Mouse (Mus musculus) small intestine, adult 2 months (tissue): ENCODE data around the gene Plekho1. TPM values are rescaled to one million over a fixed set of nuclear protein-coding genes. Genes with fewer than 3 reads are reported as not detected.

Experiments
- H3K27ac ChIP-seq: fragments of 200-500 bp; 2 replicates; pipeline ENCODE4 v1.5.1; 2012; ENCODE audit warnings: low read depth, low read length, control low read depth, inconsistent platforms; ENCODE audit not compliant: insufficient read depth
- H3K27me3 ChIP-seq: fragments of 200-500 bp; 2 replicates; pipeline ENCODE4 v1.6.1; 2012; ENCODE audit warnings: mild to moderate bottlenecking, moderate library complexity, low read length, inconsistent platforms; ENCODE audit not compliant: control insufficient read depth, insufficient read depth
- H3K36me3 ChIP-seq: fragments of 200-500 bp; 2 replicates; pipeline ENCODE4 v1.6.1; 2012; ENCODE audit warnings: mild to moderate bottlenecking, low read length, control low read depth, inconsistent platforms; ENCODE audit not compliant: control insufficient read depth, insufficient read depth
- H3K4me1 ChIP-seq: fragments of 200-500 bp; 2 replicates; pipeline ENCODE4 v1.6.1; 2012; ENCODE audit warnings: low read length, inconsistent platforms, mixed read lengths; ENCODE audit not compliant: control insufficient read depth, insufficient read depth, insufficient read length
- H3K4me3 ChIP-seq: fragments of 200-500 bp; 2 replicates; pipeline ENCODE4 v1.5.1; 2012; ENCODE audit warnings: low read depth, mild to moderate bottlenecking, control low read depth, inconsistent platforms, low read length, moderate library complexity
- CTCF ChIP-seq: fragments of 200-500 bp; IDR thresholded peaks from 2 replicates; pipeline ENCODE4 v1.5.1; 2012; ENCODE audit warnings: low read depth, mild to moderate bottlenecking, control low read depth, inconsistent platforms, low read length, moderate library complexity, mixed read lengths; ENCODE audit not compliant: insufficient replicate concordance, insufficient read length; ENCODE audit errors: extremely low read depth
- POLR2A ChIP-seq: fragments of 200-500 bp; IDR thresholded peaks from 2 replicates; pipeline ENCODE4 v1.6.1; 2012; ENCODE audit warnings: low read depth, mild to moderate bottlenecking, control low read depth, inconsistent platforms, low read length, moderate library complexity
- WGBS: fragments of 180-500 bp; shearing (Covaris S2); methylation state at CpG from one replicate; pipeline ENCODE4 v1.1.7; 2018; 5-methylcytosine and 5-hydroxymethylcytosine counted together
- polyA plus RNA-seq: library from polyadenylated mRNA; depleted of rRNA; stranded (reverse); fragments of >200 nt; gene quantifications from 2 replicates; pipeline ENCODE4 v1.2.3, GENCODE M21; 2012

The Plekho1 gene
- polyA plus RNA-seq, 1 experiment, result 31.3 TPM

GRCm38 (mm10) chr3:96038156-96038555, 42.4 kb upstream of the Plekho1 start:
- no peak overlapping the region for H3K4me3 ChIP-seq
- H3K36me3 ChIP-seq, result peaks cover 6% of the 10 kb centered on the region
- no peak overlapping the region for H3K27ac ChIP-seq
- 92% methylated on average over 5 of the region's 5 CpGs for WGBS
- no peak for TF ChIP-seq POLR2A
- no peak for TF ChIP-seq CTCF
- H3K4me1 ChIP-seq, result peaks cover 1% of the 10 kb centered on the region; the same call in 1 of the 2 replicates
- H3K27me3 ChIP-seq, result no peaks in the 10 kb centered on the region

- Histone ChIP-seq H3K27me3 (no peaks in the 10 kb centered on the region), H3K36me3 (peaks cover 5% of the 10 kb centered on the region; the same call in 1 of the 2 replicates), H3K4me3 (no peak overlapping the region), H3K4me1 (peaks cover 4% of the 10 kb centered on the region; the same call in 1 of the 2 replicates), H3K27ac (no peak overlapping the region)
- WGBS, result 92% methylated on average over 6 of the region's 6 CpGs
- TF ChIP-seq CTCF (no peak), POLR2A (no peak)
Measured at GRCm38 (mm10) chr3:96036796-96037195, 41.0 kb upstream of the Plekho1 start.

- Histone ChIP-seq H3K27me3 (no peaks in the 10 kb centered on the region), H3K36me3 (peaks cover 12% of the 10 kb centered on the region), H3K27ac (no peak overlapping the region), H3K4me1 (peaks cover 4% of the 10 kb centered on the region; the same call in 1 of the 2 replicates), H3K4me3 (no peak overlapping the region)
- 33% methylated on average over 4 of the region's 4 CpGs for WGBS
- TF ChIP-seq CTCF (no peak), POLR2A (no peak)
Measured at GRCm38 (mm10) chr3:96033046-96033445, 37.2 kb upstream of the Plekho1 start.

GRCm38 (mm10) chr3:96032652-96033017, 36.8 kb upstream of the Plekho1 start:
- WGBS, result 38% methylated on average over 6 of the region's 6 CpGs
- peaks cover 12% of the 10 kb centered on the region for H3K36me3 ChIP-seq
- H3K4me3 ChIP-seq, result no peak overlapping the region
- no peak overlapping the region for H3K27ac ChIP-seq
- TF ChIP-seq CTCF (no peak), POLR2A (no peak)
- peaks cover 4% of the 10 kb centered on the region; the same call in 1 of the 2 replicates for H3K4me1 ChIP-seq
- no peaks in the 10 kb centered on the region for H3K27me3 ChIP-seq

- TF ChIP-seq POLR2A (no peak), CTCF (no peak)
- peaks cover 12% of the 10 kb centered on the region for H3K36me3 ChIP-seq
- H3K27me3 ChIP-seq, result no peaks in the 10 kb centered on the region
- no peak overlapping the region for H3K4me3 ChIP-seq
- H3K27ac ChIP-seq, result no peak overlapping the region
- WGBS, result 55% methylated on average over 6 of the region's 6 CpGs
- peaks cover 4% of the 10 kb centered on the region; the same call in 1 of the 2 replicates for H3K4me1 ChIP-seq
Measured at GRCm38 (mm10) chr3:96031991-96032651, 36.3 kb upstream of the Plekho1 start.

GRCm38 (mm10) chr3:96029766-96030165, 34.0 kb upstream of the Plekho1 start:
- H3K36me3 ChIP-seq, result peaks cover 11% of the 10 kb centered on the region
- no peaks in the 10 kb centered on the region for H3K27me3 ChIP-seq
- H3K4me3 ChIP-seq, result no peak overlapping the region
- 92% methylated on average over 11 of the region's 11 CpGs for WGBS
- H3K4me1 ChIP-seq, result peaks cover 4% of the 10 kb centered on the region; the same call in 1 of the 2 replicates
- H3K27ac ChIP-seq, result no peak overlapping the region
- TF ChIP-seq CTCF (no peak), POLR2A (no peak)

GRCm38 (mm10) chr3:96029336-96029735, 33.5 kb upstream of the Plekho1 start:
- 90% methylated on average over 3 of the region's 3 CpGs for WGBS
- Histone ChIP-seq H3K36me3 (peaks cover 11% of the 10 kb centered on the region), H3K27ac (no peak overlapping the region), H3K27me3 (no peaks in the 10 kb centered on the region), H3K4me1 (peaks cover 4% of the 10 kb centered on the region; the same call in 1 of the 2 replicates), H3K4me3 (no peak overlapping the region)
- TF ChIP-seq CTCF (no peak), POLR2A (no peak)

- peaks cover 2% of the 10 kb centered on the region; the same call in 1 of the 2 replicates for H3K4me1 ChIP-seq
- TF ChIP-seq CTCF, result no peak
- no peak for TF ChIP-seq POLR2A
- no peak overlapping the region for H3K4me3 ChIP-seq
- H3K27me3 ChIP-seq, result no peaks in the 10 kb centered on the region
- H3K27ac ChIP-seq, result no peak overlapping the region
- H3K36me3 ChIP-seq, result peaks cover 12% of the 10 kb centered on the region
- 88% methylated on average over 1 of the region's 1 CpGs for WGBS
Measured at GRCm38 (mm10) chr3:96027875-96028274, 32.1 kb upstream of the Plekho1 start.
